Mouse (Mus musculus) testis, adult 2 months (tissue): ENCODE results near the gene Afmid. TPM values are rescaled to one million over a fixed set of nuclear protein-coding genes. Genes with fewer than 3 reads are reported as not detected.

Experiments used
- H3K27ac ChIP-seq: fragments of 200-500 bp; 2 replicates; pipeline ENCODE4 v1.5.1; 2012; ENCODE audit warnings: low read depth, low read length; ENCODE audit not compliant: control insufficient read depth, insufficient read depth
- H3K27me3 ChIP-seq: fragments of 200-500 bp; 2 replicates; pipeline ENCODE4 v1.6.1; 2012; ENCODE audit warnings: mild to moderate bottlenecking, low read length, moderate library complexity; ENCODE audit not compliant: control insufficient read depth, insufficient read depth
- H3K36me3 ChIP-seq: fragments of 200-500 bp; 2 replicates; pipeline ENCODE4 v1.6.1; 2012; ENCODE audit warnings: mild to moderate bottlenecking, low read length; ENCODE audit not compliant: control insufficient read depth, insufficient read depth
- H3K4me1 ChIP-seq: fragments of 200-500 bp; 2 replicates; pipeline ENCODE4 v1.6.1; 2012; ENCODE audit warnings: low read length; ENCODE audit not compliant: control insufficient read depth, insufficient read depth
- H3K4me3 ChIP-seq: fragments of 200-500 bp; 2 replicates; pipeline ENCODE4 v1.5.1; 2012; ENCODE audit warnings: low read depth, mild to moderate bottlenecking, low read length, moderate library complexity, mixed read lengths; ENCODE audit not compliant: control insufficient read depth
- CTCF ChIP-seq: fragments of 200-500 bp; IDR thresholded peaks from 2 replicates; pipeline ENCODE4 v1.5.1; 2012; ENCODE audit warnings: low read depth, mild to moderate bottlenecking, inconsistent platforms, low read length, moderate library complexity; ENCODE audit not compliant: control insufficient read depth, insufficient read depth, insufficient replicate concordance
- POLR2A ChIP-seq: fragments of 200-500 bp; IDR thresholded peaks from 2 replicates; pipeline ENCODE4 v1.6.1; 2012; ENCODE audit warnings: low read depth, mild to moderate bottlenecking, inconsistent platforms, low read length, moderate library complexity; ENCODE audit not compliant: control insufficient read depth
- polyA plus RNA-seq: library from polyadenylated mRNA; depleted of rRNA; stranded (reverse); fragments of >200 nt; gene quantifications from 2 replicates; pipeline ENCODE4 v1.2.3, GENCODE M21; 2012

Gene Afmid
- polyA plus RNA-seq, 1 experiment = 5.7 TPM

- Histone ChIP-seq H3K4me1 (peaks cover 21% of the 10 kb centered on the region), H3K4me3 (peak overlapping the region; percentile 41), H3K27ac (no peak overlapping the region), H3K36me3 (no peaks in the 10 kb centered on the region), H3K27me3 (no peaks in the 10 kb centered on the region)
- TF ChIP-seq POLR2A (no peak), CTCF (no peak)
Observed at GRCm38 (mm10) chr11:117836306-117836705, 10.6 kb downstream of the Afmid start.

- peaks cover 9% of the 10 kb centered on the region for H3K4me1 ChIP-seq
- no peaks in the 10 kb centered on the region for H3K36me3 ChIP-seq
- TF ChIP-seq POLR2A (no peak), CTCF (no peak)
- H3K4me3 ChIP-seq = no peak overlapping the region
- H3K27me3 ChIP-seq = no peaks in the 10 kb centered on the region
- H3K27ac ChIP-seq = no peak overlapping the region
Observed at GRCm38 (mm10) chr11:117838572-117838971, 12.8 kb downstream of the Afmid start.

- Histone ChIP-seq H3K4me3 (no peak overlapping the region), H3K27me3 (no peaks in the 10 kb centered on the region), H3K27ac (no peak overlapping the region), H3K4me1 (peaks cover 9% of the 10 kb centered on the region), H3K36me3 (no peaks in the 10 kb centered on the region)
- TF ChIP-seq POLR2A = no peak
- TF ChIP-seq CTCF = no peak
Observed at GRCm38 (mm10) chr11:117839021-117839420, 13.3 kb downstream of the Afmid start.

- Histone ChIP-seq H3K36me3 (no peaks in the 10 kb centered on the region), H3K4me1 (peaks cover 9% of the 10 kb centered on the region), H3K4me3 (no peak overlapping the region), H3K27me3 (no peaks in the 10 kb centered on the region), H3K27ac (no peak overlapping the region)
- no peak for TF ChIP-seq POLR2A
- no peak for TF ChIP-seq CTCF
Observed at GRCm38 (mm10) chr11:117840910-117841309, 15.2 kb downstream of the Afmid start.

GRCm38 (mm10) chr11:117843434-117843833, 17.7 kb downstream of the Afmid start:
- TF ChIP-seq POLR2A = no peak
- TF ChIP-seq CTCF = no peak
- H3K27ac ChIP-seq = no peak overlapping the region
- H3K4me1 ChIP-seq = peaks cover 7% of the 10 kb centered on the region
- no peaks in the 10 kb centered on the region for H3K36me3 ChIP-seq
- H3K4me3 ChIP-seq = no peak overlapping the region
- H3K27me3 ChIP-seq = no peaks in the 10 kb centered on the region

- Histone ChIP-seq H3K4me1 (peaks cover 14% of the 10 kb centered on the region), H3K27me3 (no peaks in the 10 kb centered on the region), H3K4me3 (no peak overlapping the region), H3K27ac (no peak overlapping the region), H3K36me3 (no peaks in the 10 kb centered on the region)
- TF ChIP-seq CTCF = no peak
- no peak for TF ChIP-seq POLR2A
Observed at GRCm38 (mm10) chr11:117844997-117845396, 19.3 kb downstream of the Afmid start.

GRCm38 (mm10) chr11:117845651-117846050, 19.9 kb downstream of the Afmid start:
- H3K4me3 ChIP-seq = no peak overlapping the region
- no peaks in the 10 kb centered on the region; the same call in 1 of the 2 replicates for H3K36me3 ChIP-seq
- H3K27ac ChIP-seq = no peak overlapping the region
- peaks cover 14% of the 10 kb centered on the region for H3K4me1 ChIP-seq
- H3K27me3 ChIP-seq = no peaks in the 10 kb centered on the region
- TF ChIP-seq CTCF (no peak), POLR2A (no peak)

GRCm38 (mm10) chr11:117846640-117847039, 20.9 kb downstream of the Afmid start:
- Histone ChIP-seq H3K4me1 (peaks cover 14% of the 10 kb centered on the region), H3K36me3 (no peaks in the 10 kb centered on the region; the same call in none of the 2 replicates), H3K4me3 (no peak overlapping the region), H3K27ac (no peak overlapping the region), H3K27me3 (no peaks in the 10 kb centered on the region)
- TF ChIP-seq POLR2A (no peak), CTCF (no peak)
